Comparison of ENCODE assay signal across 9 mouse cellular contexts in the genomic region with DNA sequence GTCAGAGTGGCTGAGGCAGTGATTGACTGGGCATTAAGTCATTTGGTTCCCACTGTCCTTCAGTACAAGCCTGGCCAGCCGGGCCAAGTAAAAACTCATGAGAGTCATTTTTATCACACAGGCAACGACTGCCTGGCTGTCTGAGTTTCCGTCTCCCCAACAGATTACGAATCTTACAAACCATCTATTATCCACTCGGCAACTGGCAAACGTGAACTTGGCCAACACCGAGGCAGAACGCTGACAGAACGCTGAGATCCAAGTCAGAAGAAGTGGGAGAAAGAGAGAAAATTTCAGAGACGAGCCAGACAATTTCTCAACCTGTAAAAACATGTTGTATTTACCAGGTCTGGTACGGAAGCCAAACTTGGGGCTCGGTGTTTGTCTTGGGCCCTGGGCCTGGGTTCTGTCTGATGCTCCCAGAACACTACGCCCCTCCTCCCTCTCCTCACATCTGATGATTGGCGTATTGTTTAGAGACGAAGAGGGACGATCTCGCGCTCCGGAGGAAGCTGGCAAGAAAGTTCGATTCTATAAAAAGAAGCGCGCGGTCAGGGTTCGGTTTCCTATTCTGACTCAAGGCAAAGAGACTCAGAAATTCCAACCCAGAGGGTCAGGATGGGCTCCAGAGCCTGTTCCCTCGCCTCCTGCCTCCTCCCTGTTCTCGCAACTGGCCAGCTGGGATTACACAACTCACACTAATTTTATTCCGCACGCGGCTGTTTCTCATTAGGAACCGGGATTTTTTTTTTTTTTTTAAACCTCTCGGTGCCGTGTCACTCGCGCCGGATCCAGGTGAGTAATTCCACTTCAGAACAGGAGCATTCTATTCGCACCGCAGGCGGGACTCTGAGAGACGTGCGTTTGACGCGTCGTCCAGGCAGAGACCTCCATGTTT. TPM values are rescaled to one million over a fixed set of nuclear protein-coding genes. Genes with fewer than 3 reads are reported as not detected.
DNase-seq lines count a peak whose midpoint lies in the region; ATAC-seq and TF ChIP-seq lines count a peak whose summit lies in the region.
"Had no signal": no experiment of that assay in that cellular context is flagged by ENCODE, and none has a peak within 500 bp of the region (broad histone marks: within the 10 kb centered on the region; RNA-seq: fewer than 3 reads in every experiment).

No protein-coding gene starts in this region.

- H3K27ac ChIP-seq in embryonic facial prominence, embryonic 11.5 days (replicated peaks; ENCODE audit: low read depth, low read length) = 0 out of 2 replicates have a peak overlapping the region, but pooled peaks have one; percentile 8
- peak overlapping the region; percentile 57; the same call in 1 of the 2 replicates for H3K27ac ChIP-seq in intestine, postnatal 0 days (ENCODE audit: low read depth, low read length)

- intact Hi-C loops in left cerebral cortex, postnatal 25 days (cut with DNase I) = loop anchor here (1.0 to 5.0 kb wide), 2 partner anchors 46 to 57 kb away; a partner anchor contains a TSS

- peak; percentile 76 for DNase-seq in embryonic facial prominence, embryonic 11.5 days (ENCODE audit: low spot score)
- DNase-seq in heart, adult 11 months = peak; percentile 99
- peak; percentile 62 to 74 for DNase-seq in left cerebral cortex, postnatal 25 days (ENCODE audit: low spot score in 2 of 2)
- DNase-seq in right cerebral cortex, postnatal 36 days (ENCODE audit: low spot score in 2 of 2) = peak; percentile 24 to 44

- H3K9me3 ChIP-seq in erythroblast, embryonic 14.5 days (ENCODE audit: control insufficient read depth, low read length) = no peaks in the 10 kb centered on the region; the same call in 1 of the 2 replicates
- no peaks in the 10 kb centered on the region for H3K9me3 ChIP-seq in embryonic facial prominence, embryonic 11.5 days (replicated peaks; ENCODE audit: control insufficient read depth, low read length)
- H3K9me3 ChIP-seq in intestine, postnatal 0 days (ENCODE audit: control insufficient read depth) = no peaks in the 10 kb centered on the region
- H3K9me3 ChIP-seq: G1E had no signal

- H3K27me3 ChIP-seq in erythroblast, embryonic 14.5 days (ENCODE audit: control insufficient read depth) = peaks cover 94% of the 10 kb centered on the region
- no peaks in the 10 kb centered on the region for H3K27me3 ChIP-seq in embryonic facial prominence, embryonic 11.5 days (ENCODE audit: control insufficient read depth, insufficient read depth, low read length)
- 0 out of 2 replicates have a peak, but pooled peaks cover 8% of the 10 kb centered on the region for H3K27me3 ChIP-seq in intestine, postnatal 0 days (replicated peaks; ENCODE audit: control insufficient read depth, insufficient read depth, low read length)

- no peak for ATAC-seq in erythroblast, adult 5-6 weeks (replicated peaks; ENCODE audit: low FRiP score, poor library complexity, severe bottlenecking)
- ATAC-seq in embryonic facial prominence, embryonic 11.5 days (replicated peaks; ENCODE audit: insufficient number of reproducible peaks, low FRiP score, low TSS enrichment, low read depth) = no peak
- ATAC-seq in intestine, postnatal 0 days = peak; percentile 25; the same call in 1 of the 2 replicates
- ATAC-seq in megakaryocyte progenitor cell, adult 5-6 weeks (replicated peaks; ENCODE audit: poor library complexity) = peak; percentile 38

- peak overlapping the region; percentile 55 for H3K4me3 ChIP-seq in erythroblast, embryonic 14.5 days (replicated peaks)
- peak overlapping the region; percentile 14 for H3K4me3 ChIP-seq in embryonic facial prominence, embryonic 11.5 days (ENCODE audit: low read depth, low read length)
- H3K4me3 ChIP-seq in intestine, postnatal 0 days (ENCODE audit: low read depth, low read length) = peak overlapping the region; percentile 32

- H3K4me2 ChIP-seq in embryonic facial prominence, embryonic 11.5 days (ENCODE audit: low read depth, low read length) = peak overlapping the region; percentile 43
- peak overlapping the region; percentile 62 for H3K4me2 ChIP-seq in intestine, postnatal 0 days (replicated peaks; ENCODE audit: low read depth)

- peak overlapping the region; percentile 37; the same call in 1 of the 2 replicates for H3K9ac ChIP-seq in embryonic facial prominence, embryonic 11.5 days (replicated peaks; ENCODE audit: low read length)
- H3K9ac ChIP-seq in intestine, postnatal 0 days (ENCODE audit: low read depth, low read length) = peak overlapping the region; percentile 45; the same call in 1 of the 2 replicates

- TF ChIP-seq CTCF in intestine, postnatal 0 days (IDR thresholded peaks at IDR 0.05; ENCODE audit: low read depth) = no peak

- 3% methylated on average over 43 of the region's 43 CpGs for WGBS in embryonic facial prominence, embryonic 11.5 days
- 5% methylated on average over 43 of the region's 43 CpGs for WGBS in intestine, postnatal 0 days

- no peaks in the 10 kb centered on the region for H3K36me3 ChIP-seq in erythroblast, embryonic 14.5 days (ENCODE audit: control insufficient read depth)
- no peaks in the 10 kb centered on the region for H3K36me3 ChIP-seq in embryonic facial prominence, embryonic 11.5 days (replicated peaks; ENCODE audit: control insufficient read depth, insufficient read depth, low read depth, low read length)
- H3K36me3 ChIP-seq in intestine, postnatal 0 days (ENCODE audit: control insufficient read depth, insufficient read depth) = no peaks in the 10 kb centered on the region
- H3K36me3 ChIP-seq: G1E had no signal

- peaks cover 40% of the 10 kb centered on the region for H3K4me1 ChIP-seq in erythroblast, embryonic 14.5 days (ENCODE audit: control insufficient read depth)
- peaks cover 10% of the 10 kb centered on the region for H3K4me1 ChIP-seq in embryonic facial prominence, embryonic 11.5 days (ENCODE audit: control insufficient read depth, insufficient read depth, low read length)
- no peaks in the 10 kb centered on the region for H3K4me1 ChIP-seq in intestine, postnatal 0 days (replicated peaks; ENCODE audit: control insufficient read depth, insufficient read depth, low read length)

RNA-seq across cellular contexts. Expression of a gene that starts 46.6 kb away (rescaled TPM):
- 2.3 and 3.5 TPM in 2 replicates for polyA plus RNA-seq in erythroblast, embryonic 14.5 days (2012)
- total RNA-seq in erythroblast, adult 5-6 weeks (2015; ENCODE audit: low replicate concordance) = 49.2 and 56.6 TPM in 2 replicates
- total RNA-seq in erythroblast, adult 5-6 weeks (2017; ENCODE audit: low replicate concordance) = 82.2 and 99.3 TPM in 2 replicates
- polyA plus RNA-seq in embryonic facial prominence, embryonic 11.5 days (2014; fragmentation: Nextera tagmentation; extraction: Ambion mirVana) = 10.1 and 11.4 TPM in 2 replicates
- 5.1 and 5.8 TPM in 2 replicates for polyA plus RNA-seq in intestine, postnatal 0 days (2015; fragmentation: Nextera tagmentation; extraction: Ambion mirVana)
- 100 to 1,000 TPM; 101 to 104 TPM for total RNA-seq in left cerebral cortex, postnatal 25 days (2021)
- 27.3 and 32.4 TPM in 2 replicates for total RNA-seq in megakaryocyte progenitor cell, adult 5-6 weeks (2015)
- total RNA-seq in megakaryocyte progenitor cell, adult 5-6 weeks (2017) = 24.0 and 26.3 TPM in 2 replicates

Comparison
In these comparisons a context has a peak if more than half of its experiments do, and no peak if none do; other contexts are left out.
1. ATAC-seq: peak in intestine, postnatal 0 days (single experiment) and megakaryocyte progenitor cell, adult 5-6 weeks (single experiment); none in erythroblast, adult 5-6 weeks (single experiment) and embryonic facial prominence, embryonic 11.5 days (single experiment).
2. DNase-seq: peak in every context shown above with its lines; median percentile 99 in heart, adult 11 months; 76 in embryonic facial prominence, embryonic 11.5 days; 68 in left cerebral cortex, postnatal 25 days; 34 in right cerebral cortex, postnatal 36 days.
3. Peak in every context shown above with its lines, with median percentiles within 50 percentile points of each other: H3K4me3 ChIP-seq.